Mouse (Mus musculus): ENCODE data around the gene Vps35l.

Gene Vps35l

DNA sequence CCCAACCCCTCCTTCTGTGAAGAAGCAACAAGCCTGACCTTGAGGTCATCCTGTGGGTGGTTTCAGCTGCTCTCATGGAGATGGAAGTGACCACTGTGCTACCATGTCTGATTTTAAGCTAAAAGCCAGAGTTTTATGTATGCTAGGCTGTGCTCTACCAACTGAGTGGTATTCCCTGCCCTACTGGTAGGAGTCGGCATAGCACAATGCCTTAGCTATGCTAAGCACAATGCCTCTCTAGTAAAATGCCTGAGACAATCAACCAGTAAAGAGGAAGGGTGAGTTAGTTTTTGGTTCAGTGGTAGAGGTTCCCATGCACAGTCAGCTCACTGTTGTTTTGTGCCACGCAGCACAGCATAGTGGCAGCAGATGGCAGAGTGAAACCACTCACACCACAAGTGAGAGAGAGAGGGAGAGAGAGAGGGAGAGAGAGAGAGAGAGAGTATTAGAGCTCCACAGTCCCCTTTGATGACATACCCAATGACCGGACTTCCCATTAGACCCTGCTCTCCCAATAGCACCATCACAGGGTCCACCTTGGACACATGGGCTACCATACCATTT lies 139.5 kb downstream of the Vps35l start:
- DNase-seq (ENCODE audit: low spot score in 2 of 2) = no peak

- DNase-seq (ENCODE audit: low spot score in 2 of 2) = no peak
Measured at GRCm38 (mm10) chr7:118883957-118884356, 143.9 kb downstream of the Vps35l start.

DNA sequence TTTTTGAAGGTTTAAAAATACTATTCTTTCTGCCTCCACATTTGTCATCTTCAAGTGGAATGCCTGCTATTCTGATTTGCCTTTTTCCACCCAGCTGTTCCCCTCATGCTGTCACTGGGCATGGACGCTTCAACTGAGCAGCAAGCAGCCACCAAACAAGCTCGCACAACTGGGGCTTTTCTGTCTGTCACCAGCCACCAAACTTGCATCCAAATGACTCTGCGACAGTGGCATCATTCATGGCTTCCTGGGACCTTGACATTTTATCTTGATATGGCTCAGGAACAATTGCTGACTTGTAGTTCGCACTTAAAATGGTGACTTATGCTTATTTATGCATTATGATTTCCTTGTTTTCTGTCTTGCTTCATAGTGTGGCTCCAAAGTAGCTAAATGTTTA lies 144.9 kb downstream of the Vps35l start:
- no peak for DNase-seq (ENCODE audit: low spot score in 2 of 2)

- no peak for DNase-seq (ENCODE audit: low spot score in 2 of 2)
Measured at GRCm38 (mm10) chr7:118887303-118888055, 147.5 kb downstream of the Vps35l start.

GRCm38 (mm10) chr7:118889046-118889680 lies 149.1 kb downstream of the Vps35l start:
- DNase-seq (ENCODE audit: low spot score in 2 of 2) = no peak

All from natural killer cell, adult 2 months (primary cell).